Mouse (Mus musculus): Measurements from ENCODE around the gene Aqp9.

GRCm38 (mm10) chr9:71155399-71156005 is 13.0 kb downstream of the Aqp9 start:
- TF ChIP-seq REST (IDR thresholded peaks at IDR 0.05; ENCODE audit: insufficient read depth, insufficient read length): no peak
- no peak for TF ChIP-seq POLR2A (IDR thresholded peaks at IDR 0.05; ENCODE audit: insufficient read length, low read depth)
- TF ChIP-seq POLR2AphosphoS2 (IDR thresholded peaks at IDR 0.05; ENCODE audit: insufficient read length, low read depth): no peak
- TF ChIP-seq TCF12 (IDR thresholded peaks at IDR 0.05; ENCODE audit: insufficient read depth, poor library complexity, severe bottlenecking): no peak
